ENCODE assay signal across 10 mouse cellular contexts in the genomic region with DNA sequence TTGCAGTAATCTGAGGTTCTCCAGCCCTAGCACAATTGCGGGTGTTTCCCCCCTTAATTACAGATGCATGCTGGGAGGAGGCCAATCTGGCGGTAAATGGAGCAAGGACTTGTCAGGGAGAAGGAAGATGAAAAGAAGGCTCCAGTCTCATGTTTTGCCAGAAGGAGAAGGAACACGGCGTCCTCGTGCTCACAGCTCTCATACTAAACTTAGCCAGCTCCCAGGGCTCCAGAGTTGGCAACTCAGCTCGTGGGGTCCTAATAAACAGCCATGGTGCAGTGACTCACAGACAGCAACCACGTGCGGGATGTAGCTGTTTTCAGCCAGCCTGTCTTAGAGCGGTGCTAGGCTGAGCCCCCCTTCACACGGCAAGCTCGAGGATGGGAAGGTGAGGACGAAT. TPM values are rescaled to one million over a fixed set of nuclear protein-coding genes. Genes with fewer than 3 reads are reported as not detected.
DNase-seq lines count a peak whose midpoint lies in the region; ATAC-seq and TF ChIP-seq lines count a peak whose summit lies in the region.
"Had no signal": no experiment of that assay in that cellular context is flagged by ENCODE, and none has a peak within 500 bp of the region (broad histone marks: within the 10 kb centered on the region; RNA-seq: fewer than 3 reads in every experiment).

No protein-coding gene starts in this region.

- no peaks in the 10 kb centered on the region for H3K9me3 ChIP-seq in hindbrain, postnatal 0 days (ENCODE audit: low read length)
- H3K9me3 ChIP-seq in hindbrain, embryonic 11.5 days (ENCODE audit: control insufficient read depth, low read length), result no peaks in the 10 kb centered on the region
- H3K9me3 ChIP-seq in stomach, postnatal 0 days (ENCODE audit: control insufficient read depth, low read length), result no peaks in the 10 kb centered on the region
- H3K9me3 ChIP-seq in hindbrain, embryonic 14.5 days (ENCODE audit: control insufficient read depth, low read length), result no peaks in the 10 kb centered on the region
- H3K9me3 ChIP-seq: heart, embryonic 15.5 days had no signal

- no peaks in the 10 kb centered on the region for H3K36me3 ChIP-seq in hindbrain, postnatal 0 days (ENCODE audit: insufficient read depth, low read length)
- H3K36me3 ChIP-seq in hindbrain, embryonic 11.5 days (ENCODE audit: control insufficient read depth, insufficient read depth, low read length), result no peaks in the 10 kb centered on the region
- no peaks in the 10 kb centered on the region for H3K36me3 ChIP-seq in stomach, postnatal 0 days (ENCODE audit: control insufficient read depth, insufficient read depth, low read length)
- H3K36me3 ChIP-seq in hindbrain, embryonic 14.5 days (replicated peaks; ENCODE audit: control insufficient read depth, insufficient read depth), result no peaks in the 10 kb centered on the region
- H3K36me3 ChIP-seq: heart, embryonic 15.5 days had no signal

- TF ChIP-seq EP300 in stomach, postnatal 0 days (optimal IDR thresholded peaks at IDR 0.05), result no peak

- no peak for TF ChIP-seq CTCF in hindbrain, postnatal 0 days (IDR thresholded peaks at IDR 0.05; ENCODE audit: low read depth)
- TF ChIP-seq CTCF in stomach, postnatal 0 days (IDR thresholded peaks at IDR 0.05; ENCODE audit: low read depth), result no peak

- no peak overlapping the region for H3K4me2 ChIP-seq in hindbrain, postnatal 0 days (ENCODE audit: low read depth, low read length)
- no peak overlapping the region for H3K4me2 ChIP-seq in hindbrain, embryonic 11.5 days (replicated peaks; ENCODE audit: low read depth, low read length)
- no peak overlapping the region for H3K4me2 ChIP-seq in stomach, postnatal 0 days (replicated peaks; ENCODE audit: low read depth)
- H3K4me2 ChIP-seq in hindbrain, embryonic 14.5 days (replicated peaks), result no peak overlapping the region
- H3K4me2 ChIP-seq: heart, embryonic 15.5 days had no signal

- peak; percentile 46 for DNase-seq in hindbrain, postnatal 0 days (ENCODE audit: low spot score)
- no peak for DNase-seq in hindbrain, embryonic 11.5 days (ENCODE audit: low spot score)
- DNase-seq in heart, postnatal 36 days, result peak; percentile 18 to 43
- peak; percentile 83 to 86 for DNase-seq in left cerebral cortex, postnatal 25 days (ENCODE audit: low spot score in 2 of 2)
- DNase-seq in stomach, postnatal 0 days (ENCODE audit: low spot score), result peak; percentile 33
- DNase-seq in adrenal gland, postnatal 25 days, result no peak
- no peak for DNase-seq in kidney, postnatal 10 days
- DNase-seq in hindbrain, embryonic 14.5 days (ENCODE audit: low spot score), result no peak

- no peak overlapping the region for H3K4me3 ChIP-seq in hindbrain, postnatal 0 days (ENCODE audit: low read length)
- no peak overlapping the region for H3K4me3 ChIP-seq in hindbrain, embryonic 11.5 days (ENCODE audit: low read depth, low read length)
- no peak overlapping the region for H3K4me3 ChIP-seq in stomach, postnatal 0 days (ENCODE audit: low read depth, low read length)
- no peak overlapping the region for H3K4me3 ChIP-seq in hindbrain, embryonic 14.5 days (replicated peaks; ENCODE audit: low read length)
- H3K4me3 ChIP-seq: heart, embryonic 15.5 days had no signal

- H3K9ac ChIP-seq in hindbrain, postnatal 0 days (replicated peaks; ENCODE audit: low read length), result no peak overlapping the region
- H3K9ac ChIP-seq in hindbrain, embryonic 11.5 days (ENCODE audit: low read depth, low read length), result no peak overlapping the region
- H3K9ac ChIP-seq in stomach, postnatal 0 days (ENCODE audit: low read length), result no peak overlapping the region
- H3K9ac ChIP-seq in hindbrain, embryonic 14.5 days, result no peak overlapping the region
- H3K9ac ChIP-seq: heart, embryonic 15.5 days had no signal

- no peaks in the 10 kb centered on the region for H3K27me3 ChIP-seq in hindbrain, postnatal 0 days (ENCODE audit: insufficient read depth, low read length)
- H3K27me3 ChIP-seq in hindbrain, embryonic 11.5 days (ENCODE audit: control insufficient read depth, insufficient read depth, low read length), result no peaks in the 10 kb centered on the region
- no peaks in the 10 kb centered on the region for H3K27me3 ChIP-seq in stomach, postnatal 0 days (ENCODE audit: control insufficient read depth, insufficient read depth, low read length)
- no peaks in the 10 kb centered on the region for H3K27me3 ChIP-seq in hindbrain, embryonic 14.5 days (ENCODE audit: control insufficient read depth, insufficient read depth, low read length)
- H3K27me3 ChIP-seq: heart, embryonic 15.5 days had no signal

- no peaks in the 10 kb centered on the region for H3K4me1 ChIP-seq in hindbrain, postnatal 0 days (ENCODE audit: insufficient read depth, low read length)
- H3K4me1 ChIP-seq in hindbrain, embryonic 11.5 days (replicated peaks; ENCODE audit: control insufficient read depth, insufficient read depth, low read length), result no peaks in the 10 kb centered on the region
- no peaks in the 10 kb centered on the region; the same call in 1 of the 2 replicates for H3K4me1 ChIP-seq in stomach, postnatal 0 days (replicated peaks; ENCODE audit: control insufficient read depth, insufficient read depth)
- no peaks in the 10 kb centered on the region for H3K4me1 ChIP-seq in hindbrain, embryonic 14.5 days (replicated peaks; ENCODE audit: control insufficient read depth, insufficient read depth, low read length)

- peak; percentile 68; the same call in 1 of the 2 replicates for ATAC-seq in hindbrain, postnatal 0 days
- no peak for ATAC-seq in hindbrain, embryonic 11.5 days (ENCODE audit: low FRiP score)
- ATAC-seq in stomach, postnatal 0 days (ENCODE audit: low FRiP score, low TSS enrichment), result peak; percentile 81; the same call in 1 of the 2 replicates
- ATAC-seq in hindbrain, embryonic 14.5 days (ENCODE audit: low FRiP score), result no peak
- ATAC-seq: midbrain, embryonic 16.5 days had no signal

- intact Hi-C loops in heart, postnatal 36 days (cut with DNase I), result no loop called here
- intact Hi-C loops in left cerebral cortex, postnatal 25 days (cut with DNase I), result loop anchor here (1.0 to 5.0 kb wide), 2 partner anchors 38 to 101 kb away; no protein-coding TSS in a partner anchor

- no peak overlapping the region for H3K27ac ChIP-seq in hindbrain, postnatal 0 days
- H3K27ac ChIP-seq in hindbrain, embryonic 11.5 days (ENCODE audit: low read depth, low read length), result no peak overlapping the region
- H3K27ac ChIP-seq in stomach, postnatal 0 days (replicated peaks), result no peak overlapping the region
- no peak overlapping the region for H3K27ac ChIP-seq in hindbrain, embryonic 14.5 days
- H3K27ac ChIP-seq: heart, embryonic 15.5 days had no signal

- 51% methylated on average over 12 of the region's 12 CpGs for WGBS in hindbrain, postnatal 0 days
- 80% methylated on average over 12 of the region's 12 CpGs for WGBS in hindbrain, embryonic 11.5 days
- WGBS in stomach, postnatal 0 days, result 45% methylated on average over 12 of the region's 12 CpGs
- 77% methylated on average over 12 of the region's 12 CpGs for WGBS in hindbrain, embryonic 14.5 days

RNA-seq across cellular contexts. Expression of gene Ksr1, which starts 36.7 kb away (rescaled TPM):
- 48.0 and 51.3 TPM in 2 replicates for total RNA-seq in hindbrain, postnatal 0 days (2014; rRNA removed)
- polyA plus RNA-seq in hindbrain, postnatal 0 days (2015; fragmentation: Nextera tagmentation; extraction: Ambion mirVana), result 1.9 and 2.5 TPM in 2 replicates
- polyA plus RNA-seq in hindbrain, embryonic 11.5 days (2014; fragmentation: Nextera tagmentation; extraction: Ambion mirVana), result 3.9 and 4.3 TPM in 2 replicates
- total RNA-seq in heart, postnatal 36 days (2021), result 1 to 10 TPM; 6.6 to 6.7 TPM
- total RNA-seq in left cerebral cortex, postnatal 25 days (2021), result 10 to 100 TPM; 55.2 to 60.6 TPM
- 0.67 and 0.94 TPM in 2 replicates for polyA plus RNA-seq in stomach, postnatal 0 days (2015; fragmentation: Nextera tagmentation; extraction: Ambion mirVana)
- 11.1 and 15.0 TPM in 2 replicates for total RNA-seq in adrenal gland, postnatal 25 days (2021)
- polyA plus RNA-seq in hindbrain, embryonic 14.5 days (2014; fragmentation: Nextera tagmentation; extraction: Ambion mirVana), result 7.7 and 9.9 TPM in 2 replicates

Comparison
In these comparisons a context has a peak if more than half of its experiments do, and no peak if none do; other contexts are left out.
1. ATAC-seq: peak in hindbrain, postnatal 0 days (single experiment) and stomach, postnatal 0 days (single experiment); none in hindbrain, embryonic 11.5 days (single experiment) and hindbrain, embryonic 14.5 days (single experiment).
2. DNase-seq: peak in hindbrain, postnatal 0 days (single experiment), heart, postnatal 36 days (2 of 2), left cerebral cortex, postnatal 25 days (2 of 2) and stomach, postnatal 0 days (single experiment); none in hindbrain, embryonic 11.5 days (single experiment), adrenal gland, postnatal 25 days (single experiment), kidney, postnatal 10 days (single experiment) and hindbrain, embryonic 14.5 days (single experiment).